Mouse (Mus musculus) brain, embryonic 18.5 days (tissue): ENCODE results near the gene Ethe1.

Source experiments
- DNase-seq: peaks from one replicate; pipeline ENCODE4 v3.0.0-alpha.2; 2012; ENCODE audit warnings: low read depth, low spot score

Ethe1 gene

DNA sequence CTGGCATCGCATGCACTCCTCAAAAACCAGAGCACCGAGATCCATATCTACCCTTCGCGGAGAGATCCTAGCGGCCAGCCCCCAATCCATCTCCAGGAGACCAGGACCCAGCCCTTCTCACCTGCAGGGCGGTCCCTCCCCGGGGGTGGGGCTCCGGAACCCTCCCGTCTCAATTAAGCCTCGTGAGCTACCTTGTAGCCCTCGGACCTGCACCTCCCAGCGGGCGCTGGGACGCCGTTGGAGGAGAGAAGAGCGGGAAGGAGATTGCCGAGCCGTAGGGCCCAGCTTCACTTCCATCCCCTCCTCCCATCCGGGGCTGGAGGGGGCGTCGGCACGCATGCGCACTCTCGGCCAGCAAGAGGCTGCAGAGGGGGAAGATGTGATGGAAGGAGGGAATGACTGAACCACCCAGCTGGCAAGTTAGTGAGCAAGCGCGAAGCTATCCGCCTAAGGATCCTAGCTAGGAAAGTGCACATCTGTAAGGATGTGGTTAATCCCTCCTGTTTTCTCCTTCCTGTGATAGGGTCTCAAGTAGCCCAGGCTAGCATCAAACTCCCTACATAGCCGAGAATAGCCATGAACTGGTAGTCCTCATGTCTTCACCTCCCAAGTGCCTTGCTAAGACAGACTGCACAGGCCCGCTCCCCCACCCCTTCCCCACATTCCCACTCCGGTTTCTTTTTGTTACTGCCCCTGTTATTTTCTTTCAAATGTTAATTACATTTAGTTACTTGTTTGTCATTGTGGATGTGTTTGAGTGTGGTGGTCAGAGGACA is at the start of gene Ethe1, which contains the start of gene Zfp575:
Ethe1 (plus strand) TSS at position 214 of the 776 bp plus-strand sequence.
Zfp575 (minus strand) TSS at position 312 of the 776 bp plus-strand sequence.
- peak; percentile 76 for DNase-seq

DNA sequence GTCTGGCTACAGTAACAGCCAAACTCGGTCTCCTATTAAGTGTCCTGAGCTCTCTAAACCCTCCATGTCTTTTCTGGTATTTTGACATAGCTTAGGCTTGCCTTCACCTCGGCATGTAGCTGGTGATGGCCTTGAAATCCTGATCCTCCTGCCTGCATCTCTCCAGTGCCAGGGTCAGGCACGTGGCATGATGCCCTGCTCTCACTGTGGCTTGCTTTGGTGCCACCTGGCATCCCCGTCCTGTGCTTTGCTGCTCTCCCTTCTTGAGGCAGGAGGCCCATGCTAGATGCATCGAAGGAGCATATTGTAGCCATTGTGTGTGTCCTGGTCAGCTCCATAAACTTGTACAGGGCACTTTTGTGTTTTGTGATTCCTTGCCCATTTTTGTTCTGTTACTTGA is 49.8 kb upstream of the Ethe1 start:
- no peak for DNase-seq

DNA sequence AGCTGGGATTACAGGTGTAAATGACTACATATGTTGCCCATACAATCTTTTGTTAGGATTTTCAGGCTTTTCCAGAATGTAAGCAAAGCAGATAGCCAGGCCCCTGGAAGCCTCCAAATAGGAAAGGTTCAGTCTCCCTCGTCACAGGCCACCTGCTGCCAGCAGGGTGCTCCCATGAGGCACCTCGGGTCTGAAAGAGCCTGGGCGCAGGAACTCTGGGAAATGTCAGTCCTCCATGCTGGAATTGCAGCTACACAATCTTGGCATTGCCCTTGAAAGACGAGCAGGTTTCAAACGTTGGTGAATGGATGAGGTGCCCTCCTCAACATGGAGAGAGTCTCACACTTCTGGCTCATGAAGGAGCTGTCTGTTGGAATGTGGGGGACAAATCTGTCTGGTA is 49.2 kb upstream of the Ethe1 start:
- DNase-seq = no peak

DNA sequence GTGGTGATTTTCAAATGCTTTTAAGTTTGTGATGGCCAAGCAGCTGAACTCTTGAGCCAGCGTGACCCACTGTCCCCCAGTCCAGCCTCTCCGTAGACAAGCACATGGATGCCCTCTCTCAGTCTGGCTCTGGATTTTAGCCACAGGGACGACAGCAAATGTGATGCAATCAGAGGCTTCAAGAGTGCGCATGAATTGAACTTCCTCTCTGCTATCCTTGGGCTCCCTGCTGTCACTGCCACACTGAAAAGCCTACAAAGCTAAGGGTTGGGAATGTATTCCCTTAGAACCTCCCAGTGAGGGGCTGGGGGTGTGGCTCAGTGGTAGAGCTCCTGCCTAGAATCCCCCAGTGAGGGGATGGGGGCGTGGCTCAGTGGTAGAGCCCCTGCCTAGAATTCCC is 48.6 kb upstream of the Ethe1 start:
- DNase-seq = no peak

DNA sequence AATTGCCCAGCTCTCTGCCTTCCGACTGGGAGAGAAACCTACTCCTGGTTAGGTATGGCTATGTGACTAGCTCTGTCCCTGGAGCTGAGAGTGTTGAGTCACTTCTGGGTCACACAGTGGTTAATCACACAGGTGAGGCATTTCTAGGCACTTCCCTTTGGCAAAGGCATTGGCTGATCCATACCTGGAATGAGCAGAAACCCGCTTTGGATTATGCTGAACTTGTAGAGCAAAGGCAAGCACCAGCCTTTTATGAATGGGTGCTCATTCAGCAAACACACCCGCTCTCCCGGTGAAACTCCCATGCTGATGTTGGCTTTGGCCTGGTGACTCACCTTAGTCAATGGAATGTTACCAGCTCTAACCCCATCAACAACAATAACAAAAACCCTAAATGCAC is 47.7 kb upstream of the Ethe1 start:
- DNase-seq = no peak

DNA sequence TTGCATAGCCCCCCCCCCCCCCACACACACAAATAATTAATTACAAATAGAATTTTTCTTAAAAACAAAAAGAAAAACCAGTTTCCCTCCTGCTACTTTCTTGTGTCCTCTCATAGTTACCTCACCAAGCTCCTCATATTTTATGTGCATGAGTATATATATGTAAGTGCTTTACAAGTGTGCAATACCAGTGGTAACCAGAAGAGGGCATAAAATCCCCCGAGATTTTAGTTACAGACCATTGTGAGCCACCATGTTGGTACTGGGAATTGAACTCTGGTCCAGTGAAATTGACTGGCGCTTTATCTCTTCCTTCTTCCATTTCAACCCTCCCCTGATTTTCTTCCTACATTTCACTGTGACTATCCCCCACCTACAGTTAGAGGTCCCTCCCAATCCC is 42.8 kb upstream of the Ethe1 start:
- DNase-seq = no peak

DNA sequence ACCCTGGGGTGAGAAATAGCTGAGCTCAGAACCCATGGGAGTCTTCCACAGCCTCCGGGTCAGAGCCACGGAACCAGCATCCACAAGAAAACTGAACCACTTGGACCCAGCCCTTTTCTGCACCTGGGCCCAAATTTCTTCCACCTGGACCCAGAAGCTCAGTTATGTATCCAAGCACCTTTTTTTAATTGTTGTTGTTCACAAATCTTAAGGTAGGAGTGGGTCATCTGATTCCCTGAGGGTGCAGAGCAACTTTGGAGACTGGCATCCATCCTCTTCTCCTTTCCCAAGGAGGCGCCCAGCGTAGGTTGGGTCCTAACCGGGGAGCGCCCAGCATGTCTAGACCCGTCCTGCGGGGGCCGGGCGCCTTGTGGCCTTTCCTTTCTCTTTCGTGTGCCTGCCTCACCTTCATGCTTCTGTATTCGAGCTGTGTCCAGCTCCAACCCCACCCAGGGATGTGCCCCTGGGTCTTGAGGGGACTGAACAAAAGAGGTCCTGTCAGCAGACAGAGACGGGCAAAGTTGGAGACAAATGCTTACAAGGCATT is 41.2 kb upstream of the Ethe1 start, which contains the start of the genes Pinlyp and Xrcc1:
Pinlyp (minus strand) TSS at position 51 of the 547 bp plus-strand sequence.
Xrcc1 (plus strand) TSS at position 222 of the 547 bp plus-strand sequence.
- DNase-seq = no peak

DNA sequence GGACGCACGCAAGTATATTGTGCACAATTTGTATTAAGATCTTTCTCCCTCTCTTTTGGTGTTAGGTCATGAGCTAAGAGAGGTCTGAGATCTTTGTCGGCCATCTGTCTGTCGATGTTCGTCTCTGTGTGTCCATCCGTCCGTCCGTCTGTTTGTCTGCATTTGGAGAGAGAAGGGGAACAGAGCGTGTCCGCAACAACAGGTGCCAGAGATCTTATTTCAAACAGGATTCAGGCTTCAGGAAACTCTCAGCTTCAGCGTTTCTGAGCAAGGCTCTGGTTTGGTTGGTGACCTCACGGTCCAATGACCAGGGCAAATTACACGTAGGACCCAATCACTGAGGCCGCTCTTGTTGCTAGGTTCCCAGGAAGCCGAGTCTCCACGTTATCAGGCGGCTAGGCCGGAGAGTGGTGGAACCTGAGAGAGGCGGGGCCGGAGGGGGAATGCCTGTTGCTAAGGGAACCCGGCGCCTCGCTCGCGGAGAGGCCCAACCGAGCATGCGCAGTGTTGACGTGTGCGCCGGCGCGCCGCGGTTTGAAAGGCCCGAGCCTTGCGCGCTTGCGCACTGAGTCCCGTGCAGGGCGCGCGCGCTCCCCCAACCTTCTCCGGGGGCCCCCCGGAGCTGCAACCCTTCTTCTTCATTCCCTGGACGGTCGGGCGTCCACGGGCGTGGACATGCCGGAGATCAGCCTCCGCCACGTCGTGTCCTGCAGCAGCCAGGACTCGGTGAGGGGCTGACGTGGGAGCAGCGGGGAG is 40.5 kb upstream of the Ethe1 start:
- peak; percentile 96 for DNase-seq

DNA sequence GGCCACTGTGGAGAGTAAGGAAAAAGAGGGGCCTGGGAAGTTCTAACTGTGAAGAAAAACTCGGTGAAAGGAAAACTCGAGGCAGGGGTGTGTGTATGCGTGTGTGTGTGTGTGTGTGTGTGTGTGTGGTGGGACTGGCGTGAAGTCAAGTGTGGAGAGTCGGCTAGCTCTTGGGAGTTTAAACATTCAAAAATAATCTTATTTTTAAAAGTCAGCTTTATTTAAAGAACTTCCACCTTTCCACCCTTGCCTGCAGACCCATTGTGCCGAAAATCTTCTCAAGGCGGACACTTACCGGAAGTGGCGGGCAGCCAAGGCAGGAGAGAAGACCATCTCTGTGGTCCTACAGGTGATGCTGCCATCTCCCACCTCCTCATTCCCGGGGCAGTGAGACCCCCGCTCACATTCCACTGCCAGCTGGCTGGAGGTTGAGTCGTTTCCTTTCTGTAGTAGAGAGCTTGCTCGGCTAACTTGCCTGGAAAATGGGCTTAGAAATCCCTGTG is 39.8 kb upstream of the Ethe1 start:
- DNase-seq = no peak

DNA sequence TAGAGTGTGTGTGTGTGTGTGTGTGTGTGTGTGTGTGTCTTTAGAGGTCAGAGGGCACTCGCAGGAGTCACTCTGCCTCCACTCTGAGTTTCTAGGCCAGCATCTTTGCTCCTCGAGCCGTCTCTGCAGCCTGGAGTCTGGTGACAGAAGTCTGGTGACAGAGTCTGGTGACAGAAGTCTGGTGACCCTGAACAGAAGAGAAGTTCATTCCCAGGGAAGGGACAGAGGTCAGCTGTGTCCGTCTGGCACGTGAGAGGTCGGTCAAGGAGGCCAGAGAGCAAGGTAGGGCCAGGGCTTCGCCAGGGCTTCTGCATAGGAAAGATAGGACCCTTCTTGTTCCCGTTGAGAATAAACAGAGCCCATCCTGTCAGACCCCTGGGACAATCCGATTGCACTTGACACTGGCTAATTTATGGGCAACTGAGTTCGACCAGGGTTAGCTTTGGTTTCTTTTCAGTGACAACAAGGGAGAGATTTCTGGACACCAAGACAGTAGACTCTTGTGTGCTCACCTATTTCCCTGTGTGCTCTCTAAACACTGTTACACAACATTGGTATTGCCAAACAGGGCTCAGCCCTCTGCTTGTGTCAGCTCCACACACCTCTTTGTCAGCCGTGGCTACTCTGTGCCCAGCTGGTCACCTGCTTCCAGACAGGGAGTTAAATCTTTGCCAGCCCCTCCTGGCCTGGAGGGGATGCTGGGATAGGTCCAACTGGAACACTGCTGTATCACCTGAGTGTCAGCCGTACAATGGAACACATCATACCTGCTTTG is 35.2 kb upstream of the Ethe1 start:
- DNase-seq = no peak

DNA sequence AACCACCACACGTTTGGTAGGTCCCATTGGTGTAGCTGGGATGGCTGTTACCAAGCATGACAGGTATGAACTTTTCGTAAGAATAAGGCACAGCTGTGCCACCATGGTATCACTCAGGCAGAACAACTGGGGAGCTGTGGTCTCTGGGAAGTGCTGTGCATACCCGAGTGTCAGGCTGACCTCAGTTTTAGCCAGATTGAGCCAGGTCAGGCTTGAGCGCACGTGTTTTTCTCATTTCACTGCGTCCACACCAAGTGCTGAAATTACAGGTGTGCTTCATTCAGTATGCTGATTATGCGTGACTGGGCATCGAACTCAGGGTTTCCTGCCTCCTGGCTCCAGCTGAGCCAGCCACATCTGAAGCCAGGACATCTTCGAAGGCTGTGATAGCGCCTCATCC is 31.6 kb upstream of the Ethe1 start:
- no peak for DNase-seq

DNA sequence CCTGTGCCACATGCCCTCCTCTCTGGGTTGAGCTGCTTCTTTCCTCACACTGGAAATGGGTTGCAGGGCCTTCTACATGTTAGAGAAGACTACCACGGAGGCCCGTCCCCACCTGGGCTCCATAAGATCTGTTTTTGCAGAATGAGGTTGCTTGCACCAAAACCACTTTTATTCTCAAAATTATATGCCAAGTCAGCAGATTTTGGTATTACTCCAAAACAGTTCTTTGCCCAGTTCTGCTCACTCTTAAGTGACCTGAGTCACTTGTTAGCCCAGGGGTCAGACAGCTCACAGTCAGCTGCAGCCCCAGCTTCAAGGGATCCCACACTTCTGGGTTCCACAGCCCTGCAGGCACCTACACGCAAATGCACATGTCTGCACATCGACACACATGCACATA is 25.9 kb upstream of the Ethe1 start:
- no peak for DNase-seq

DNA sequence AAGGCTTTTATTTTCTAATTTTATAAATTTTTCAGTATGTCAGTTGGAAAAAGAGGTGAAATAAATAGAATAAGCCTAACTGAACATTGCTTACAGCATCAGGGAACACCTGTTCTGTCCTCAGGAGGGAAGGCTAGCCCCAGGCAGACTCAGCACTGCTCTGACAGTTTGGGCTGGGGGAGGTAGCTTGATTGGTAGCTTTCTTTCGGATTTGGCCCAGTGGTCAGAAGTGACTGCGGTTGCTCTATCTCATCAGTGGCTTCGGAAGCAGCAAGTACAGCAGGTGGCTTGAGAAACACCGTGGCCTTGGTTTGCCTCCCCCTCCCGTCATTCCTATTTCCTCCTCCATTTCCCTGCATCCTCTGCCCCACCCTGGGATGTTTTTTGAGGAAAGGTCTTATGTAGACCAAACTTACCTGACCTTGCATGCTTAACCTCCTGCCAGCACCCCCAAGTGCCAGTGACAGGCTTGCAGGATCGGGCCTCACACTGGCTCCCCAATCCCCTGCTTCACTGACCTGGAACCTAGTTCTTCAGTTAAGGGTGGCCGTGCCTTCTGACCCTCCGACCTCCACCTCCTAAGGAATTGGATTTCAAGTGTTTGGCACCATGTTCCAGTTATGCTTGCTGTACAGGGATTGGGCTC is 24.0 kb upstream of the Ethe1 start:
- DNase-seq = no peak

DNA sequence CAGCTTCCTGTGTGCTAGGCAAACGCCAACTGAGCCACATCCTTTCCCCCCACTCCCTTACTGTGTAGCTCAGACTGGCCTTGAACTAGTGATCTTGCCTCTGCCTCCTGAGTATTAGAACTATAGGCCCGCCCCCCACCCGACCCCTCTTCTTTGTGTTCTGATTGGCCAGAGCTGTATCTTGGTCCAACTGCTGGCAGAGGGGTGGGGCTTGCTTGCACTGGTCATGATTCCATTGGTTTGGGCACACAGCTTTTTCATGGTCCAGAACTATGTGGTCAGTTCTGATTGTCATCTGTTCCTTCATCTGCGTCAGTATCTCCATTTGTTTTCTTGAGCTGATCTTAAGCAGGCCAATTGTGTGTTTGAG is 23.5 kb upstream of the Ethe1 start:
- DNase-seq = no peak

DNA sequence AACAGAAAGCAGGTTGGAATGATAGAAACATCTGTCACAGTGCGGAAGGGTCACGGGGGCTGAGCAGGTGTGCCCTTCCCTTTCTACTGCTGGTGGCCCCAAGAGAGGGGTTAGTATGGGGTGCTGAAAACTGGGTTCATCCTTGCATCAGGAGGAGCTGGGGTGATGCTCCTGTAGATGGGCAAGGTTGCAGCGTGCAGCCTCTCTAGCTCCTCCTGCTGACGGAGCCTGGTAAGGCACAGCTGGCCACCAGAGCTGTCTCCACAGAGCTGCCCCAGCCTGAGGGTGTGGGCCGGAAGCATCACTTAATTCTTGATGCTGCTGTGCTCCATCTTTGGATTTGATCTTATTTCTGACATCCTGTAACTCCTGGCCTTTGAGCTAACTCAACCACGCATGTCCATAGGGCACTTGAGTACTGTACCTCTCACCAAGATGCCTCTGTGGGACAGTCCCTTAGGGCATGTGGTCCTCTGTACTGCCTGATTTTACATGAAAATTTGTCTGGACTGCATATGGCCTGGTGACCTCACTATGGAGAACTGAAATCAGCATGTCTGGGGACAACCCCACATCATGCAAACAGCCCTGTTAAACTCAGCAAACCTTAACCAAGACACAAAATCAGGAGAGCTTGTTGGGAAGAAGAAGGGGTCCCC is 22.6 kb upstream of the Ethe1 start:
- DNase-seq = no peak

DNA sequence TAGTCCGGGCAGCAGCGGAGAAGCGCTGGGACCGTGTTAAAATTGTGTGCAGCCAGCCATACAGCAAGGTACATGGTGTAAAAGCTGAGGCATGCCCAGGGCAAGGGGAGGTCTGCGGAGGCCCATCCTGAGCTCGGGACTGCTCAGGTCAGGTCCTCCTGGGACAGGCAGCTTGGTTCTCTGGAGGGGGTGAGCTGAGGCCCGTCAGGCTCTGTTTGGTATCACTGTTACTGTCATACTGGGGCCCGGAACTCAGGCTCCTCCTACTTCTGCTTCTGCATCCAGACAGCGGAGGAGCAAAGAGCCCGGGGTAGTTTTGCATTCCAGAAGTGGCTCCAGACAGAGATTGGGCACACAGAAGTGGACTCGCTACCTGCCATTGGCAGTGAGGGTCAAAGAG is 21.7 kb upstream of the Ethe1 start:
- no peak for DNase-seq

DNA sequence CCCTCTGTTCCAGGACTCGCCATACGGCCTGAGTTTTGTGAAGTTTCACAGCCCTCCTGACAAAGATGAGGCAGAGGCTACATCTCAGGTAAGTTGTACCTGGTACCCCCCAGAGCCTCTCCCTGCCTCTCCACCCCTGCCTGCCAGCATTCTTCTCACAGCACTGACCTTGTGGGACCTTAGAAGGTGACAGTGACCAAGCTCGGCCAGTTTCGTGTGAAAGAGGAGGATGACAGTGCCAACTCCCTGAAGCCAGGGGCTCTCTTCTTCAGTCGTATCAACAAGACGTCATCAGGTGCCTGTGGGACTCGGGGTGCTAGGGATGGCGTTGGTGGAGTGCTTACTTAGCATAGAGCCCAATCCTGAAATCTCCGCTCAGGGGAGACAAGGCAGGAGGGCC is 21.1 kb upstream of the Ethe1 start:
- DNase-seq = no peak

DNA sequence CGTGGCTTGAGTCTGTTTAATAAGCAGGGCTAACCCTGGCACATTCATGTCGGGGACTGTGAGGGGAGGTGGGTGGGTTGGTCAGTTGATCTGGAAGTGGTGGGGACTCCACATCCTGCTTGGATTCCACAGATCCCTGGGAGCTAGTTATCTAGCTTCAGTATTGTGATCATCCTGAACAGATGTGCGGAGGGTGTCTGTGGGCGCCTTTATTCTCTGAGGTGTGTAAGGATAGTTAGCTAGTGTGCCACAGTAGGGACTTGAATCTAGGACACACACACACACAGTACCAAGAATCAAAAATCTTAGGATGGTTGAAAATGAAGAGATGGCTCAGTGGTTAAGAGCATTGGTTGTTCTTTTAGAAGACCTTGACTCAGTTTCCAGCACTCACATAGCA is 18.8 kb upstream of the Ethe1 start:
- no peak for DNase-seq

DNA sequence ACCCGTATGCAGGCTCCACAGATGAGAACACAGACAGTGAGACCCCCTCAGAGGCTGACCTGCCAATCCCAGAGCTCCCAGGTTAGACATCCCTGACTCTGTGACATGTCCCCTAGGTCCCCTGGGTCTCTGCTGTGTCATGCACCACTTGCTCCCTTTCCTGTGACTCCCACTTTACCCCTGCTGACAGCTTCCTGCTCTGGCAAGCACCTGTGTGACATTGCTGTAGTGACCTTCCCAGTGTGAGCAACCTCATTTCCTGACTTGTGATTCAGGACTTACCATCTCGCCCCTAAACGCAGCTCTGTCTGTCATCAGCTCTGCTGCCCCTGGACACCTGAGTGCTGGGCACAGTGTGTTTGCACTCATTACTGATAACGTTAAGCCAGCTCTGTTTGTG is 16.3 kb upstream of the Ethe1 start:
- no peak for DNase-seq

DNA sequence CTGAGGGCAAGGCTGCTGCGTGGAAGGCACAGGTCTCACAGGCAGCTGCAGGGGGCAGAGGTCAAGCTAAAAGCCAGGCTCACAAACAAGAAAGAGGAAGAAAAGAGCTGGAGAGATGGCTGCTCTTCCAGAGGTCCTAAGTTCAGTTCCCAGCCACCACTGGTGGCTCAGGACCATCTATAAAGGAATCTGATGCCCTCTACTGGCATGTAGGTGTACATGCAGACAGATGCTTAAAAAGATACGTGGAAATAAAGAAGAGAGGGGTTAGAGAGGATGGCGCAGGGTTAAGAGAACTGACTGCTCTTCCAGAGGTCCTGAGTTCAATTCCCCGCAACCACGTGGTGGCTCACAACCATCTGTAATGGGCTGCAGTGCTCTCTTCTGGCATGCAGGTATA is 14.9 kb upstream of the Ethe1 start:
- no peak for DNase-seq
